Mouse (Mus musculus) kidney, embryonic 15.5 days (tissue): ENCODE results near the gene Txlnb. TPM values are rescaled to one million over a fixed set of nuclear protein-coding genes. Genes with fewer than 3 reads are reported as not detected.

ENCODE experiments used
- polyA plus RNA-seq: library from polyadenylated mRNA; unstranded; fragments of >200 nt; fragmentation: Nextera tagmentation; extraction: Ambion mirVana; gene quantifications from 2 replicates; pipeline ENCODE4 v1.2.1, GENCODE M21; 2015

Txlnb gene
- polyA plus RNA-seq, 1 experiment from 2014 or later = 1.3 TPM

Other genes with a start within 250 kb of the Txlnb start
- 76.3 and 77.4 TPM in 2 replicates for gene Cited2, start 73.0 kb upstream of the Txlnb start, polyA plus RNA-seq
- gene Heca, start 151.8 kb downstream of the Txlnb start, polyA plus RNA-seq = 3.2 and 3.8 TPM in 2 replicates
- gene Abracl, start 227.1 kb downstream of the Txlnb start, polyA plus RNA-seq = 128 and 143 TPM in 2 replicates